Mouse (Mus musculus): Measurements from ENCODE around the gene Epb41l4b. TPM values are rescaled to one million over a fixed set of nuclear protein-coding genes. Genes with fewer than 3 reads are reported as not detected.

Gene Epb41l4b
- polyA plus RNA-seq, 2 experiments, result 5.3 to 12.2 TPM

GRCm38 (mm10) chr4:57065273-57065672 lies 78.0 kb downstream of the Epb41l4b start:
- no peaks in the 10 kb centered on the region for H3K9me3 ChIP-seq (ENCODE audit: control insufficient read depth, low read length)
- no peak for TF ChIP-seq POLR2A (IDR thresholded peaks at IDR 0.05; ENCODE audit: borderline replicate concordance, extremely low read depth, insufficient read depth, insufficient read length)
- H3K4me2 ChIP-seq (replicated peaks; ENCODE audit: low read depth, low read length, severe bottlenecking), result no peak overlapping the region
- H3K4me1 ChIP-seq (ENCODE audit: control insufficient read depth, insufficient read depth, low read length), result 0 out of 2 replicates have a peak, but pooled peaks cover 4% of the 10 kb centered on the region
- no peak overlapping the region for H3K9ac ChIP-seq (ENCODE audit: low read depth, low read length, severe bottlenecking)
- H3K27ac ChIP-seq (replicated peaks; ENCODE audit: low read depth, low read length), result no peak overlapping the region
- H3K27me3 ChIP-seq (ENCODE audit: control insufficient read depth, insufficient read depth, low read length), result no peaks in the 10 kb centered on the region
- ATAC-seq (ENCODE audit: low FRiP score, low read depth), result peak; percentile 60; the same call in 1 of the 2 replicates
- WGBS, result 29% methylated on average over 4 of the region's 4 CpGs
- H3K4me3 ChIP-seq (replicated peaks; ENCODE audit: low read length), result no peak overlapping the region
- no peaks in the 10 kb centered on the region; the same call in 1 of the 2 replicates for H3K36me3 ChIP-seq (ENCODE audit: control insufficient read depth, insufficient read depth, low read length)
- peak; percentile 68 for DNase-seq (ENCODE audit: low spot score)

GRCm38 (mm10) chr4:57064830-57065229 lies 78.4 kb downstream of the Epb41l4b start:
- DNase-seq (ENCODE audit: low spot score), result no peak
- WGBS, result 15% methylated on average over 2 of the region's 2 CpGs
- H3K9ac ChIP-seq (ENCODE audit: low read depth, low read length, severe bottlenecking), result no peak overlapping the region
- TF ChIP-seq POLR2A (IDR thresholded peaks at IDR 0.05; ENCODE audit: borderline replicate concordance, extremely low read depth, insufficient read depth, insufficient read length), result no peak
- no peak for ATAC-seq (ENCODE audit: low FRiP score, low read depth)
- no peak overlapping the region for H3K4me3 ChIP-seq (replicated peaks; ENCODE audit: low read length)
- no peaks in the 10 kb centered on the region for H3K9me3 ChIP-seq (ENCODE audit: control insufficient read depth, low read length)
- no peak overlapping the region for H3K27ac ChIP-seq (replicated peaks; ENCODE audit: low read depth, low read length)
- H3K27me3 ChIP-seq (ENCODE audit: control insufficient read depth, insufficient read depth, low read length), result no peaks in the 10 kb centered on the region
- H3K4me2 ChIP-seq (replicated peaks; ENCODE audit: low read depth, low read length, severe bottlenecking), result no peak overlapping the region
- no peaks in the 10 kb centered on the region; the same call in 1 of the 2 replicates for H3K36me3 ChIP-seq (ENCODE audit: control insufficient read depth, insufficient read depth, low read length)
- 0 out of 2 replicates have a peak, but pooled peaks cover 4% of the 10 kb centered on the region for H3K4me1 ChIP-seq (ENCODE audit: control insufficient read depth, insufficient read depth, low read length)

GRCm38 (mm10) chr4:57060319-57060831 lies 82.9 kb downstream of the Epb41l4b start:
- Histone ChIP-seq H3K9me3 (ENCODE audit: control insufficient read depth, low read length) (no peaks in the 10 kb centered on the region), H3K4me2 (replicated peaks; ENCODE audit: low read depth, low read length, severe bottlenecking) (no peak overlapping the region), H3K36me3 (ENCODE audit: control insufficient read depth, insufficient read depth, low read length) (no peaks in the 10 kb centered on the region; the same call in 1 of the 2 replicates), H3K9ac (ENCODE audit: low read depth, low read length, severe bottlenecking) (no peak overlapping the region), H3K4me3 (replicated peaks; ENCODE audit: low read length) (no peak overlapping the region), H3K4me1 (ENCODE audit: control insufficient read depth, insufficient read depth, low read length) (0 out of 2 replicates have a peak, but pooled peaks cover 4% of the 10 kb centered on the region), H3K27ac (replicated peaks; ENCODE audit: low read depth, low read length) (no peak overlapping the region), H3K27me3 (ENCODE audit: control insufficient read depth, insufficient read depth, low read length) (no peaks in the 10 kb centered on the region)
- no peak for DNase-seq (ENCODE audit: low spot score)
- WGBS, result 85% methylated on average over 15 of the region's 15 CpGs
- TF ChIP-seq POLR2A (IDR thresholded peaks at IDR 0.05; ENCODE audit: borderline replicate concordance, extremely low read depth, insufficient read depth, insufficient read length), result no peak
- ATAC-seq (ENCODE audit: low FRiP score, low read depth), result no peak

- TF ChIP-seq POLR2A (IDR thresholded peaks at IDR 0.05; ENCODE audit: borderline replicate concordance, extremely low read depth, insufficient read depth, insufficient read length), result no peak
- Histone ChIP-seq H3K9me3 (ENCODE audit: control insufficient read depth, low read length) (no peaks in the 10 kb centered on the region), H3K9ac (ENCODE audit: low read depth, low read length, severe bottlenecking) (no peak overlapping the region), H3K4me1 (ENCODE audit: control insufficient read depth, insufficient read depth, low read length) (no peaks in the 10 kb centered on the region), H3K4me2 (replicated peaks; ENCODE audit: low read depth, low read length, severe bottlenecking) (no peak overlapping the region), H3K27ac (replicated peaks; ENCODE audit: low read depth, low read length) (no peak overlapping the region), H3K4me3 (replicated peaks; ENCODE audit: low read length) (no peak overlapping the region), H3K36me3 (ENCODE audit: control insufficient read depth, insufficient read depth, low read length) (no peaks in the 10 kb centered on the region; the same call in 1 of the 2 replicates), H3K27me3 (ENCODE audit: control insufficient read depth, insufficient read depth, low read length) (no peaks in the 10 kb centered on the region)
- no peak for DNase-seq (ENCODE audit: low spot score)
- 75% methylated on average over 2 of the region's 2 CpGs for WGBS
- no peak for ATAC-seq (ENCODE audit: low FRiP score, low read depth)
These were observed 84.6 kb downstream of the Epb41l4b start for GRCm38 (mm10) chr4:57058623-57059022.

DNA sequence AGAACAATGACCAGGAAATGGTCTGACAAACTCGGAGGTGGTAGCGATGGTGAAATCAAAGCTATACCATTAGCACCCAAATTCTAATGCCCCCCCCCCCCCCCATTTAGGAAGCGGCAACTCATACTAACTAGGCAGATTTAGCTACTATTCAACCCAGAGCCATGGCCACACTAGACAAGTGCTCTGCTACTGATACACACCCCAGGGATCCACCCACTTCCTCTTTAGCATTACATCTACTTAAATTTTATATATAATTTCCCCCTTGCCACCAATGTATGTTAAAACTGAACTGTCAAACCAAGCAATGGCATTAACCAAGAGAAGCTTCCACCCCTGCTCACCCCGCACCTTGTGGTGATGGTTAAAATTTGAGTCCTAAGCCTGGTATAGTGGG lies 85.6 kb downstream of the Epb41l4b start:
- Histone ChIP-seq H3K4me2 (replicated peaks; ENCODE audit: low read depth, low read length, severe bottlenecking) (no peak overlapping the region), H3K9ac (ENCODE audit: low read depth, low read length, severe bottlenecking) (no peak overlapping the region), H3K27me3 (ENCODE audit: control insufficient read depth, insufficient read depth, low read length) (no peaks in the 10 kb centered on the region), H3K9me3 (ENCODE audit: control insufficient read depth, low read length) (no peaks in the 10 kb centered on the region), H3K36me3 (ENCODE audit: control insufficient read depth, insufficient read depth, low read length) (no peaks in the 10 kb centered on the region), H3K4me1 (ENCODE audit: control insufficient read depth, insufficient read depth, low read length) (no peaks in the 10 kb centered on the region), H3K27ac (replicated peaks; ENCODE audit: low read depth, low read length) (no peak overlapping the region), H3K4me3 (replicated peaks; ENCODE audit: low read length) (no peak overlapping the region)
- ATAC-seq (ENCODE audit: low FRiP score, low read depth) (no peak), DNase-seq (ENCODE audit: low spot score) (no peak)
- WGBS, result 88% methylated on average over 4 of the region's 4 CpGs
- no peak for TF ChIP-seq POLR2A (IDR thresholded peaks at IDR 0.05; ENCODE audit: borderline replicate concordance, extremely low read depth, insufficient read depth, insufficient read length)

All from limb, embryonic 14.5 days (tissue).